Mouse (Mus musculus): ENCODE measurements around the gene Prkcb.

Prkcb gene

DNA sequence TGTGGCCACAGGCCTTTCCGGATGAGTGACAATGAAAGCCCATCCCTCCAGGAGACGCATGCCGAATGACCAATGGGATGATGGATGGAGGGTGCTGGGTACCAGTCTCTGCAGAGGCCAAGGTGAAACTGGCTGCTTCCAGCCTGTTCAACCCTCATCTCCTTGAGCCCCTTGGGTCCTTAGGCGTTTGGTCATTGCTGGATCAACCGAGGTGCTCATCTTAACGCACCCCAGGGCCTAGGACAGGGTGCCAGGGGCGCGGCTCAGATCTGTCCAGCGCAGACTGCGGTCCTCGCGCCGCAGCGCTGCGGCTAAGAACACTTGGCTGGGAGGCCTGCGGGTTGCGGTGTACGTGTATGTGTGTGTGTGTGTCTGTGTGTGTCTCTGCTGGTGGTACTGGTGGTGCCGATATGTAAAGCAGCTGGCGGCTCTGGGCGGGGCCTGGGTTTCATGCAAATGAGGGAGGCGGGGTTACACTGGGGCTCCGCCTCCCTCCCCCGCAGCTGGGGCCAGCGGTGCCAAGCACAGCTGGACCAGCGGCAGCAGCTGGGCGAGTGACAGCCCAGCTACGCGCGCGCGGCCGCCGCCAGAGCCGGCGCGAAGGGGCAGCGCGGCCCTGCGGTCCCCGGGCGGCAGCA is at the start of gene Prkcb:
Gene Prkcb, plus strand, starts transcription at position 147 of the 638 bp plus-strand sequence.
- no peak for DNase-seq (ENCODE audit: low read depth)

DNA sequence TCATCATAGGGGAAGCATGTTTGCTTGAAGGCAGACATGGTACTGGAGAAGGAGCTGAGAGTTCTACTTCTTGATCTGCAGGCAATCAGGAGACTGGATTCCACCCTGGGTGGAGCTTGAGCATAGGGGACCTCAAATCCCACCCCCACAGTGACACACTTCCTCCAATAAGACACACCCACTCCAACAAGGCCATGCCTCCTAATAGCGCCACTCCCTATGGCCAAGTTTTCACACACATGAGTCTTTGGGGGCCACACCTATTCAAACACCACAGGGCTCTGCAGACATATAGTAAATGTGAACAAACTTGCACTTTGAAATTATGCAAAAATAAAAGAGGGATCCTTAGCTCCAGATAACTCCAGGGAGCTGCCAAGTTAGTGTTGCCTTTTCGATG is 49.6 kb upstream of the Prkcb start:
- DNase-seq (ENCODE audit: low read depth) = no peak

DNA sequence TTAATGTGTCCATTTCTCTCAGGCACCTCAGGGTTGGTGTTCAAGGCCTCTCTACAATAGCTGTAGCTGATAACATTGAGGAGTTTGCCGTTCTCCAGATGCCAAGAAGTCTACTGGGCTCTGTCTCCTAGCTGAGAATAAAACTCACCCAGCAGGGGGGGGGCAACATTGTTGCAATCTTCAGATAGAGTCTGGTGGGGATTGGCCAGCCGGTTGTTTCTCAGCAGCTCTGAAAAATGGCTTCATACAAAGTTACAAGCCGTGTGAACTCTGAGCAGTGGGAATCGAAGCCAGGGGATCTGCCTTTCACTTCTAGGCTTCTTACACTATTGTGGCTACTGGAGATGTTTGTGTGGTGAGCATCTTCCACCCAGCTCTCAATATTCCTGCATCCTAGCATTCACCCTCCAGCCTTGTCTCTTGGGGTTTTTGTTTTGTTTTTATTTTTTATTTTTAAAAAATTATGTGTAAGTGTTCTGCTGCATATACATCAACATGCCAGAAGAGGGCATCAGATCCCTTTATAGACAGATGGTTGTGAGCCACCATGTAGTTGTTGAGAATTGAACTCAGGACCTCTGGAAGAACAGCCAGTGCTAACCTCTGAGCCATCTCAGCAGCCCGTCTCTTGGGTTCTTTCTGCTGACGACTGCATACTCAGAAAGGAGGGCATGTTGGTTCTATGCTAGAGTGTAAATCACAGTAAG is 48.0 kb upstream of the Prkcb start:
- peak; percentile 20 for DNase-seq (ENCODE audit: low read depth)

DNA sequence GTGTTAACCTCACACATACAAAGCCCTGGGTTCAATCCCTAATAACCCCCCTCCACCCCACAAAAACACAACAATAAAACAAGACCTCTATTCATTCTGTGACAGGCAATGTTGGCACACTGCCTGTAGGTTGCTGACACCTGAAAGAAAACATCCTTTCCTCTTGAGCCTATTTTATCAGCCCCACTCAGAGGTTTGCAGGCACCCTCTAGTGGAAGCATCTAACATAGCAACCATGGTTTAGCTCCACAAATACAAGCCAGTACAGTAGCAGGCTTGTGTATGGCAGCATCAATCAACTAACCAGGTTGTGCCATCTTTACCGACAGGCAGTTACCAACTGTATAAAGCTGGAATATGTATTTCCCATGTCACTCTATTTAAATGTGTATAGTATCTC is 46.3 kb upstream of the Prkcb start:
- DNase-seq (ENCODE audit: low read depth) = peak; percentile 64

DNA sequence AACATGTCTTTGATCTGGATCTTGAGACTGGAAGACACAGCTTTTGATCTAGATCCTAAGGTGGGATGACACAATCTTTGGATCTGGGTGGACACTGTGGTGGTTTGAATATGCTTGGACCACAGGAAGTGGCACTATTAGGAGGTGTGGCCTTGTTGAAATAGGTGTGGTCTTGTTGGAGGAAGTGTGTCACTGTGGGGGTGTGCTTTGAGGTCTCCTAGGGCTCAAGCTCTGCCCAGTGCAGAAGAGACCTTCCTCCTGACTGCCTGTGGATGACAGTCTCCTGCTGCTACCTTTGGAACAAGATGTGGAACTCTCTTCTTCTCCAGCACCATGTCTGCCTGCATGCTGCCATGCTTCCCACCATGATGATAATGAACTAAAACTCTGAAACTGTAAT is 45.8 kb upstream of the Prkcb start:
- DNase-seq (ENCODE audit: low read depth) = peak; percentile 32

DNA sequence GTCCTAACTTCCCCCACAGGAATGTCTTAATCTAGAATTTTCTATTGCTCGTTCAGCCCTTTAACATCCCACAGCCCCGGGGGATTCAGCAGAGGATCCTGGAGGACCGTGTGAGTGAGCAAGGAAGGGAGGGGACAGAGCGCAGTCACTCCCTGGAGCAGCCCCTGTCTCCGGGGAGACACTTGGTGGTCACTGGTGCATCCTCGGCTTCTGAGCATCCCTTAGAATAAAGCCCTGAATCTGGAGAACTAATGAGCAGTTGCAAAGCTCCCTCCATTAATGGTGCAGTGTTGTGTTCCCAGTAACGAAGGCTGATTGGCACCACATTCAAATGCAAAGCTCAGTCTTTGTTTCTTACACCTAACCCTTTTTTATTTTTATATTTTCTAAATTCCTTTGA is 44.4 kb upstream of the Prkcb start:
- DNase-seq (ENCODE audit: low read depth) = no peak

DNA sequence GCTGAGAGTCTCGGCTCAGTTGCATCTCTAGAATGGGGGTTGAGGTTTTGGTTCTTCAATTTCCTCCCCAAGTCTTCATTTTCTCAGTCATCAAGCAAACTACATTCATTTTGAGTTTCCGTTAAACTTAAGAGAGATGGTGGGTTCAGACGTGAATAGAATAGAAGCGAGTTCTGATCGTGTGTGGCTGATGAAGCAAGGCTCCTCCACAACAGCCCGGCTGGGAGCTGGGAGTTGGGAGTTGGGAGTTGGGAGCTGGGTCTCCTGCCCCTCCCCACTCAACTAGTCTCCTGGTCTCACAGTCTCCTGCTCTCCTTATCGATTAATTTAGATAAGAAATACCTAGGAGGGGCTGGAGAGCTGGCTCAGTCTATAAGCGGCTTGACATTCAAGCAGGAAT is 44.0 kb upstream of the Prkcb start:
- no peak for DNase-seq (ENCODE audit: low read depth)

DNA sequence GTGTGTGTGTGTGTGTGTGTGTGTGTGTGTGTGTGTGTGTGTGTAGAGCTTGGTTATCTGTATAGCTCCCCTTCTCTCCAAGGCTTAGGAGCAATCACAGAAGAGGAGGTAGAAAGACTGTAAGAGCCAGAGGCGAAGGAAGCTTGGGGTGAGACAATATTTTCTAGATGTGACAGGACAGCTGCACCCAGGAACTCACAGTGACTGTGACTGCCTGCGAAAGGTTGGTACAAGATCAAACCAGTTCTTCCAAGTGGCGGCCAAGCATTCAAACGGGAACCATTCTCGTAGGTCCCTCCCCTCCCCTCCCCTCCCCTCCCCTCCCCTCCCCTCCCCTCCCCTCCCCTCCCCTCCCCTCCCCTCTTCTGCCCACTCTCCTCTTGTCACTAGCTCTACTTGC is 42.6 kb upstream of the Prkcb start:
- DNase-seq (ENCODE audit: low read depth) = no peak

DNA sequence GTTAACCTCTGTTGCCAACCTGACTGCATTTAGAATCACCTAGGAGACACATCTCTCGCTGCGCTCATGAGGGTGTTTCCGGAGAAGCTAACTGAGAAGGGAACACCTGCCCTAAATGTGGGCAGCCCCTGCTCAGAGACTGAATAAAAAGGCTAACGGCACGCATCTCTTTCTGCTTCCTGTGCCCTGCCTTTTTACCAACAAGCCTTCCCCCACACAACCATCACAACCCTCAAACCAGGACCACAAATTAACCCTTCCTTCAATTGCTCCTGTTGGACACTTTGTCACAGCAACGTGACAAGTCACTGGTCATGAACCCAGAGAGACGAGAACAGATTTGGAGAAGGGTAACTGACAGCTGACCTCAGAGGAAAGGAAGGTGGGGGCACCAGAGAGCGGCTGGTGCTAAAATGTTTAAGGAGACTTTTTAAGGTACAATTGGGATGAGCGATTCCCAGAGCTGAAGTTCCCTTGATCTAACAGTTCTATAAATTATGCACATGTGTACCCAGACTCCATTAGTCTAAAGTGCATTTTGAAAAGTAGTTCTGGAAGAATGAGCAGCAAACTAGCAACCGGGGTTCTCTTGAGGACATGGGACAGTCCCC is 41.2 kb upstream of the Prkcb start:
- no peak for DNase-seq (ENCODE audit: low read depth)

DNA sequence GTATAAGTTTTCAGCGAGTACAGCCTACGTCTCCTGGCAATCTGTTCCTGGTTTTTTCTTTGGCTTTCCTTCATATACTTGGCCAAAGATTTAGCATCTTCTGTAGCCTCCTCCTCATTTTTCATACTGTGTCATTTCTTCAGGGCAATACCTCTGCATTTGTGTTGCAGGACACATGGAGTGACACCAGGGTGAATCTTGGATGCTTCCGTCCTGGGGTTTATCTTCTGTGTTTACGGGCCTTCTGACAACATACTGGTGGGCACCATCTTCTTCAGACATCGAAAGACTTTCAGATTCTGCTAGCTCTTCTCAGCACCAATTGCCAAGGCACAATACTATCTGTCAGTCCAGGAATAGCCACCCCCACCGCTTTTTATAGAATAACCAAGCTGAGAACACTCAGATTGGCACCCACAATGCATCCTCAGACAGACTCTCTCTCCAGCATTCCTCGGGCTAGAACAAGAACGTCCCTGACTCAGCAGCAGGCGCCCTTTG is 39.2 kb upstream of the Prkcb start:
- DNase-seq (ENCODE audit: low read depth) = no peak

DNA sequence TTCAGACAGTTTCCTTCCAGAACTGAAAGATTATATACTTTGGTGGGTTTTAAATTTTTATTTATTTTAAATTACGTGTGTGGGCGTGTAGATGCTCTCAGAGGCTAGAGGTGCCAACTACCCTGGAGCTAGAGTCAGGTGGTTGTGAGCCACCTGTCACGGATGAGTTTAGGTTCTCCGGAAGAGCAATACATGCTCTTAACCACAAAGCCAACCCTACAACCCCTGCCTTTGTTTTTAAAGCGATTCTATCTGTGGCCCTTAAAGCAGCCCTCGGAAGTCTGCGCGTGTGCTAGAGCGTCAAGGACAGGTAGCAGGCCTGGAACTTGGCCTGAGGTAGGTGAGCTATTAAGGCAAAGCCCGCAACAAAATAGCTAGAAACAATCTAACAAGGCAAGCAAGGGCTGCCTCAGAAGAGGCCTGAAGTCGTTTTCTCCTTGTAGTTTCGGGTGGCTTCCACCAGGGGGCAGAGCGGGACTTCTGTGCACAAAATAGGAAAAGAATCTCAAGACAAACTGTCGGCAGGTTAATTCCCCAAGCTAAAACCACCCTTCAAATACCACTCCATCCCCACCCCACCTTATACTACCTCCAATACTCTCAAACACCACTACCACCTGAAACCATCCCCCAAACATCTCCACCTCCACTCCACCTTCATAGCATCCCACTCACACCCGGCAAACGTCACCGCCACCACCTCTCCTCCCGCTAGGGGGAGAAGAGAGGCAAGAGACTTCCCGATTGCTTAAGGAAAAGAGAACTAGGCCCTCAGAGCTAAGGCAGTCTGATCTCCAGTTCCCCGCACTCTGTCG is 37.1 kb upstream of the Prkcb start:
- peak; percentile 86 for DNase-seq (ENCODE audit: low read depth)

DNA sequence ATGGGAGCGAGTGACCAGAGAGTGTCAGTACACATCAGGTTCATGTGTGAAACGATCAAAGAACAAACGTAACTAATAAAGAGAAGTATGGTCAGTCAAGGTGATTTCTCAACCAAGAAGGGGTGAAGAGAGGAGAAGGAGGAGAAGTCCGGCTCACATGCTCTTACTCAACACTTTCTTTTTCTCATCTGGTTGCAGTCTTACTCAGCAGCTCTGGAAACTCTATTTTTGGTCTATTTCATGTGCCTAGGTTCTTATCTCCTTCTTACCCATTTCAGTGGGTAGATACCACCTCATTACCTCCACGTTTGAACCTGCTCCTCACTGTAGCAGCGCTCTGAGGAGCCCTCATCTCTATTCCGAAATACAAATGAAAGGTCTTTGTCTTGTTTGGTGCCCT is 31.8 kb upstream of the Prkcb start:
- DNase-seq (ENCODE audit: low read depth) = peak; percentile 53

DNA sequence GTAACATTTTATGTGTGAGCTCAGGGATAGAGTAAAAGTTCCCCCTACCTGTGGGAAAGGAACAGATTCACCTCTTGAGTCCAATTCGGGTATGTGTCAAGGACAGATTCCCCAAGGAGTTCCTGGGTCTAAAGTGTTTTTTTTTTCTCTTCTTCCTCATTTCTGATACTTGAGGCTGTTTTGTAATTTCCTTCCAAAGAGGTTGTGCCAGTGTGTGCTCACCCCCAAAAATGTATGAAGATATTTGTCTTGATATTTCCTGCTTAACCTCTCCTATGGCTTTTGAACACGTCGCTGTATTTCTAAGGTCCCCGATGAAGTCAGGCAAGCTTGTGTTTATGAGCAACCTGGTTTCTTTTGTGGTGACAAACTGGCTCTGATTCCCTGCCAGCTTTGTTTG is 30.0 kb upstream of the Prkcb start:
- peak; percentile 38 for DNase-seq (ENCODE audit: low read depth)

DNA sequence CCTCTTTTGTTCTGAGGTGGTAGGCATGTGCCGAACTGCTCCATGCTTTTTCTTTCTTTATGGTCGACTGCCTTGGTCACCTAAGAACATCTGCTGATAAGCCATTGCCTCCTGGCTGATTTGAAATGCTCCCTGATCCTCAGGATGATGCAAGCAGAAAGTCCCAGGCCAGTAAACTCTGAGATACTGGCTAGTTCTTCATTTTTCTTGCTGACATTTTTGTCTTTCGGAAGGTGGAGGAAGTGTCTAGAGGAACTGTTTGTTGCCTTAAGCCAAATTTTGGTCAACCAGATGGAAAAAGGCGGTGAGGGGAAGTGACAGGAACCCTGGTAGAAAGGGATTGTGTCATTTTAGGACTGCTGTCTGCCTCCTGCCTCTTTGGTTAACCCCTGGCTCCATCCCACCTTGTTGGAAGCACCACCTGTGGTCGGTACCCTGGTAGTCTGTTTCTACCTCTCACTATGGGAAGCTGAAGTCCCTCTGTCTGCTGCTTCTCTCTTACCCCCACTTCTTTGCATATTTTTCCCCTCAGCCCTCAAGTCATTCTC is 28.4 kb upstream of the Prkcb start:
- peak; percentile 51 for DNase-seq (ENCODE audit: low read depth)

DNA sequence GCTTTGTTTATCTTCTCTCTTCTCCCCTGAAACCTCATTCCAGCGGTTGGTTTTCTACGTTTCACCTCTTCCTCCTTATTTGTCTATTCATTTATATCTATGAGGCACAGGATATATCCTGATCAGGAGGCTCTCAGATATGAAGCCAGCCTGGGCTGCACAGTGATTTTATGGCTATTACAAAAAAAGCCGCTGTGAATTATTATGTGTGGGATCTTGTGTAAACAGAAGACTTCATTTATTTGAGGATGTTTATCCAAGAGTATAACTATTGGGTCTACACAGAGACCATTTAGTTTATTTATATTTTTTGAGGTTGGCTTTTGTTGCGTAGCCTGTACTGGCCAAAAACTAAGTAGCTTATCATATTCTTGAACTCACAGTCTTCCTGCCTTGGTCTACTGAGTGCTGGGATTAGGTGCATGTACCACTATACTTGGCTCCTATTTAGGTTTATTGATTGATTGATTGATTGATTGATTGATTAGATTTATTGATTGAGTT is 19.5 kb upstream of the Prkcb start:
- DNase-seq (ENCODE audit: low read depth) = no peak

DNA sequence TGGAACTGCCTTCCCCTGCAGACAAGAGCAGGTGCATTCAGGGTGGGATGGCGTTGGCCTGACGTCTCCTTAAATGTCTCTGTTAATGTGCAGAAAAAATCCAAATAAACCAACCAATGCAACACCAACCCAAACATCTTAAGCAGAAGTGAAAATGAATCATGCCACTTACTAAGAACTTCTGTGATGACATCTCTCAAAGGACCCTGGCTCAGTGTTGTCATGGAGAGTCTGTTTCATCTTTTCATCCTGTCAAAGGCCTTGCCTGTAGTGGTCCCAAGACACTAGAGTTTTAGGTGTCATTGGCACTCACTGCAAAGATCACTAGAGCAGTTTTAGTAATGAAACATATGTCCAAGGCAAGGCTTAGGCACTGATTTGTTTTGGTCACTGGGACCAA is 16.2 kb upstream of the Prkcb start:
- DNase-seq (ENCODE audit: low read depth) = no peak

DNA sequence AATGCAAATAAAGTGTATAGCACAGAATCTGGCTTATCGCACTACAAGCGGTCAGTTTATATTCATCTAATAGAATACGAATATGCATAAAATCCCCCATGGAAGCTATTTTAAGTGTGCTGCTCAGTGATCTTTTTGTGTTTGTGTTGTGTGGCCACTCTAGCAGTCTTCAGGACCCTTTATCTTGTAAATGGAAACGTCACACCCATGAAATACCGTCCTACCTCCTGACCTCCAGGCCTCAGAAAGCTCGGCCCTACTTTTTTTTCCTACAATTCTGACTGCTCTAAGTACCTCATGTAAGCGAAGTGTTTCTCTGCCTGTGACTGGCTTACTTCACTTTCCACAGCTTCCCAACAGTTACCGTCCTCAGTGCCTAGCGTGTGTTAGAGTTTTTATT is 9.0 kb upstream of the Prkcb start:
- no peak for DNase-seq (ENCODE audit: low read depth)

DNA sequence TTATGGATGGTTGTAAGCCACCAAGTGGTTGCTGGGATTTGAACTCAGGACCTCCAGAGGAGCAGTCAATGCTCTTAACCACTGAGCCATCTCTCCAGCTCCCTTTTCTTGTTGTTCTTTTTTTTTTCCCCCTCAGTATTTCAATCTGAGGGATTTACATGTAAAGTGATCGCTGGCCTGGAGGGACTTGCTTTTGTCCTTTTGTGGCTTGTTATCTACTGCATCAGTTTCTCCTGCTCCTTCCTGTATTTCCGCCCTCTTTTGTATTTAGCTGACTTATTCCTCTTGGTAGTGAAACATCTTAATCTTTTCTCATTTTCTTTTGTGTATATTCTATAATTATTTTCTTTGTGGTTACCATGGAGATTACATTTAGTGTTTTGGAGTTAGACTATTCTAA is 8.2 kb upstream of the Prkcb start:
- peak; percentile 65 for DNase-seq (ENCODE audit: low read depth)

DNA sequence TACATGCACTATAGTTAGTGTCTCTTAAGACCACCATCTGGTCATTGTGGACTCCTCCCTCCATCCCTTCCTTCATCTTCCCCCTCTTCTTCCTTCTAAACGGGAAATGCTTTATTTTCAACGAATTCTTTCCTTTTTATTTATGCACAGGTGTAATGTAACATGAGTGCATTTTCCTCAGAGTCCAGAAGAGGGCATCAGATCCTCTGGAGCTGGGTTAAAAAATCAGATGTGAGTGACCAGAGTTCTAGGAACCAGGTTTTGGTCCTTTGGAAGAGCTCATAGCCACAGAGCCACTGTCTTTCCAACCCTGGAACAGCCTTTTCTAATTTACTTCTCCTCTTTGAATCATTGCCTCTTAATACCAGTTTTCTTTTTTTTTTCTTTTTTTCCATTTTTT is 6.0 kb upstream of the Prkcb start:
- DNase-seq (ENCODE audit: low read depth) = peak; percentile 27

DNA sequence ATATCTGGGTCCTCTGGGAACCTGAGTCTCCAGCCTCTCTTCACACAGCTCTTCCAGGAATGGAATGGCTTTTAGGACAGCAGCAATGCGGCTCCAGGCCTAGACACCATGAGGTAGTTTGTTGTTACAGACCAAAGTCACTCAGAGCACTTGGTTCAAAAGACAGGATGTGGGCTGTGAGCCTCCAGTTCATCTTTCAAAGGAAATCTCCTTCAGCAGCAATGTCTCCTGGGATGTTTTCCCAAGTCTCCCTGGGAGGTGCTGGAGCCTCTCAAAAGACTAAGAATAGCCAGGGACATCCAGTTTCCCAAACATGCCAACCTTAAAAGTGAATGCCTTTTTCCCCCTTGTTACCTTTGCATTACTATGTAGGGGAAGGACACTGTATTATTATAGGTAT is 1.3 kb upstream of the Prkcb start:
- no peak for DNase-seq (ENCODE audit: low read depth)

DNA sequence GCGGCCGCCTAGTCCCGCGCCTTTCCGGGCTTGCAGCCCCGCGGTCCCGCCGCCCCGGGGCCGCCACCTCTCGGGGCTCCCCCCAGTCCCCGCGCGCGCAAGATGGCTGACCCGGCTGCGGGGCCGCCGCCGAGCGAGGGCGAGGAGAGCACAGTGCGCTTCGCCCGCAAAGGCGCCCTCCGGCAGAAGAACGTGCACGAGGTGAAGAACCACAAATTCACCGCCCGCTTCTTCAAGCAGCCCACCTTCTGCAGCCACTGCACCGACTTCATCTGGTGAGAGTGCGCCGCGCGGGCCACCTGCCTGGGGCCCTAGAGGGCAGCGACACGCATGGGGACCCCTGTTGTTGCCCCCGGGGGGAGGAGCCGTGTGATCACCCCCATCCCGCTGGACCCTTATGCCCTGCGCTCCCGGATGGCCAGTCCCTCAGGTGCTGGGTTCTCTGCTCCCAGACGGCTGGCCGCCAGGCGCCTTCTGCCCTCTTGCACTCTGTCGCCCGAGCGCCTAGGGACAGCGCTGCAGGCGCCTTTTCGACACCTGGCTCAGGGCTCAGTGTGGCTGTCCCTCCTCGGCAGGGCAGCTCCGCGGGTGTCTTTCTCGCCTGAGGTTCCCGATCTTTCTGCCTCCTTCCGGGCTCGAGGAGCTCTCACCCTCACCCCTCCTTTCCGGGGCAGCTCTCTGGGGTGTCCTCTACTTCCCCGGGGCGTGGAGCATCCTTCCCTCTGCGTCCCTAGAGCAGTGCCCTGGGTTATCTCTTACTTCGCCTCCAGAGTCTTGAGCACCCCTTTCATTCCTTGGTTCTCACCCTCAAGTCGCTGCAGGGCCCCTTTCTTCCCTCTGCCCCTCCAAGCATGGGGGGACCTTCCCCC is 926 bp downstream of the Prkcb start:
- no peak for DNase-seq (ENCODE audit: low read depth)
